Mouse (Mus musculus) stomach, embryonic 16.5 days (tissue): ENCODE results near the gene Shc3. TPM values are rescaled to one million over a fixed set of nuclear protein-coding genes. Genes with fewer than 3 reads are reported as not detected.

Source experiments
- ATAC-seq: fragments of 200-750 bp; cut with Nextera tagmentation; 2 replicates; pipeline ENCODE4 v1.8.0; 2017; ENCODE audit warnings: moderate number of reproducible peaks, moderate TSS enrichment; ENCODE audit not compliant: insufficient read depth, low FRiP score
- H3K27ac ChIP-seq: fragments of 300-500 bp; sonication (generic); 2 replicates; pipeline ENCODE4 v1.5.1; 2014; ENCODE audit warnings: low read length
- H3K27me3 ChIP-seq: fragments of 300-500 bp; sonication (generic); 2 replicates; pipeline ENCODE4 v1.6.1; 2014; ENCODE audit warnings: low read length, control low read depth, mixed read lengths; ENCODE audit not compliant: control insufficient read depth, insufficient read depth
- H3K36me3 ChIP-seq: fragments of 300-500 bp; sonication (generic); 2 replicates; pipeline ENCODE4 v1.6.1; 2014; ENCODE audit warnings: low read length; ENCODE audit not compliant: control insufficient read depth, insufficient read depth
- H3K4me1 ChIP-seq: fragments of 300-500 bp; sonication (generic); 2 replicates; pipeline ENCODE4 v1.6.1; 2014; ENCODE audit warnings: low read length, control low read depth, mixed read lengths; ENCODE audit not compliant: control insufficient read depth, insufficient read depth
- H3K4me2 ChIP-seq: fragments of 300-500 bp; sonication (generic); 2 replicates; pipeline ENCODE4 v1.6.1; 2014; ENCODE audit warnings: low read depth, low read length, mixed read lengths
- H3K4me3 ChIP-seq: fragments of 300-500 bp; sonication (generic); replicated peaks from 2 replicates; pipeline ENCODE4 v1.5.1; 2014; ENCODE audit warnings: mild to moderate bottlenecking, low read length
- H3K9ac ChIP-seq: fragments of 300-500 bp; sonication (generic); 2 replicates; pipeline ENCODE4 v1.6.1; 2014; ENCODE audit warnings: low read length
- H3K9me3 ChIP-seq: fragments of 300-500 bp; sonication (generic); replicated peaks from 2 replicates; pipeline ENCODE4 v1.6.1; 2016; ENCODE audit warnings: low read length, control low read depth; ENCODE audit not compliant: control insufficient read depth
- WGBS: fragments of 180-500 bp; shearing (Covaris S2); extraction: QIAGEN DNeasy Blood & Tissue Kit; methylation state at CpG from one replicate; pipeline ENCODE4 v1.1.7; 2014; 5-methylcytosine and 5-hydroxymethylcytosine counted together
- polyA plus RNA-seq: library from polyadenylated mRNA; unstranded; fragments of >200 nt; fragmentation: Nextera tagmentation; extraction: Ambion mirVana; gene quantifications from 2 replicates; pipeline ENCODE4 v1.2.1, GENCODE M21; 2015

Shc3 gene
- polyA plus RNA-seq, 1 experiment from 2014 or later, result 0.14 TPM

DNA sequence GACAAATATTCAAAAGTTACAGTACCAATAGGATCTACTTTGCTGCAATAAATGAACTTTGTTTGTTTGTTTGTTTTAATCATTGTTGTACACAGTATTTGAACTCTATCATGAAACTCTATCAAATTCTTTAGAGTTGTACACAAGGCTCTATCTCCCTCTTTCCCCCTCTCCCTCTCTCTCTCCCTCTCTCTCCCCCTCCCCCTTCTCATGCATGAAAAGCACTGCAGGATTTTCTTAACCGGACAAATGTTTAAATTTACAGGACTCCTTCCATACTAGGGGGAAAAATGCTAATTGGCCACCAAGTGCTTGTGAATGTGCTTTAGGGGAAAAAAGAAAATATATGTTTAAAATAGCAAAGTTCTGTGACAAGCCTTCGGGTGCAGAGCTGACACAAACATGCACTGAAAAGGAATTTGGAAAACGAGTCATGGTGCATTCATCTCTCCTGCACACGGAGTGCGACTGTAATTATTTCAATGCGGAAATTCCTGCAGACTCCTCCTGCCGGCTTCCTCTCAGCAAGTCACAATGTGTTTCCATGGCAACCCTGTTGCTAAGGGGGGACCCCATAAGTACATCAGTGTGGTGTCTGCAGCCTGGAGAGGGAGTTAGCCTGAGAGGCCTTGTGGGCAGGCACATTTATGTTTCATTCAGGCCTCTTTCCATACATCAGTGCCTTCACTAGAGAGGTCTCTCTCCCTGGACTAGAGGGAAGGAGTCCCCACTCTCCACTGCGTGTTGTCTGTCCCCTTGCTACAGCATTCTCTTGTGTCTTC is 11.2 kb upstream of the Shc3 start:
- Histone ChIP-seq H3K4me1 (peaks cover 5% of the 10 kb centered on the region), H3K27ac (0 out of 2 replicates have a peak overlapping the region, but pooled peaks have one; percentile 31), H3K36me3 (no peaks in the 10 kb centered on the region), H3K27me3 (no peaks in the 10 kb centered on the region), H3K9me3 (0 out of 2 replicates have a peak, but pooled peaks cover under 1% of the 10 kb centered on the region), H3K9ac (no peak overlapping the region), H3K4me2 (no peak overlapping the region), H3K4me3 (no peak overlapping the region)
- 15% methylated on average over 8 of the region's 8 CpGs for WGBS
- ATAC-seq, result no peak; the same call in 1 of the 2 replicates

DNA sequence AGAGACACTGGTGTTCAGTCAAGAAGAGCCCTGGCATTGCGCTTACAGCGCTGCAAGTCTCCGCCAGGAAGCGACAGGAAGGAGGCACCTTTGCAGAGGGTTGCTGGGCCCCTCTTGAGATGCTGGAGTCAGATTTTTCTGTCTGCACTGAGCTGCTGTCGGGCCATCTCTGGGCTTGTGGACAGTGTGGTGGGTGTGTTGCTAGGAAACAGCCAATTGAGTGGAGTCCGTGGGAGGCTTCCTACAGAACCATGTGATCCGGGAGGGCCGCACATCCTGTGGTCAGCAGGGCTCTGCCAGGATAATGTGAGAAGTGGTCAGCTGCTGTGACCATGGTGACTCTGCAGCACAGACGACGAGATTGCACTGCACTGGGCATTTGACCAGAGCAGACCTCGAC is 4.6 kb upstream of the Shc3 start:
- Histone ChIP-seq H3K27me3 (peaks cover 14% of the 10 kb centered on the region), H3K4me3 (no peak overlapping the region), H3K4me2 (no peak overlapping the region), H3K36me3 (no peaks in the 10 kb centered on the region), H3K9me3 (no peaks in the 10 kb centered on the region), H3K9ac (no peak overlapping the region), H3K4me1 (peaks cover 5% of the 10 kb centered on the region), H3K27ac (no peak overlapping the region)
- ATAC-seq, result 0 out of 2 replicates have a peak, but pooled peaks have one; percentile 28
- WGBS, result 32% methylated on average over 11 of the region's 11 CpGs

DNA sequence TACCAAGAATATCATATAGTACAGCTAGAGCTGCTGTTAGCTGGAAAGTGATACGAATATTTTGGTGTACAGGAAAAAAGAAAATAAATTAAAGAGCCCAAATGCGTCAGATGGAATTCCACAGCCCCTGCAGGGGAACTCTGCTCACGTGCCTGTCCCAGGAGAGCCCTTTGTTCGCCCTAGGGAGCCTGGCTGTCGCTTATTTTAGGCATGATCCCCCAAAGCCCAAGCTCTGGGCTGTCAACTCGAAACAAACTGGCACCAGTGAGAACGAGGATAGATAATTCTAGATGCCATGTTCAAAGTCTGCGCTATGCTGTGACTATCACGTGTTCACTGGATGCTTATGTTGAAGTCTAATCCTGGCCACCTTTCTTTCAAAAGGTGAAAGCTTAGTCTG is 892 bp upstream of the Shc3 start:
- Histone ChIP-seq H3K4me1 (peaks cover 23% of the 10 kb centered on the region), H3K4me3 (no peak overlapping the region), H3K36me3 (no peaks in the 10 kb centered on the region), H3K27me3 (peaks cover 46% of the 10 kb centered on the region), H3K9me3 (no peaks in the 10 kb centered on the region), H3K4me2 (no peak overlapping the region), H3K9ac (no peak overlapping the region), H3K27ac (no peak overlapping the region)
- ATAC-seq, result no peak
- WGBS, result 8% methylated on average over 9 of the region's 9 CpGs

DNA sequence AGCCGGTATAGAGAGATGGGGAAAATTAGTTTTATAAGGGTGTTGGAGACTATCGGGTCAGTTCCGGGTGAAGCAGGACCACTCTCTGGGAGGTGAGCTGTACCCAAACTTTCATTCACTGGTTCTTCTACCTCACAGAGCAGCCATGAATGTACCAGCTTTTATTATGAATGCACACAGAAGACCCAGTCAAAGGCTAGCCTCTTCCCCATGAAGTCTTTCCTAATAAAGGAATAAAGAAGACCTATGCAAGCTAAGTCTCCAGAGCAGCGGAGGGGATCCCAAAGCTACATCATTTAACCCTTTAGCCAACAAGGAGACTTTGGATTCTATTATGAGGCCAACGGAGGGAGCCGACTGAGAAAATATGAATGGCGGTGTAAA is 458 bp upstream of the Shc3 start:
- Histone ChIP-seq H3K9ac (no peak overlapping the region), H3K4me2 (peak overlapping the region; percentile 85), H3K36me3 (no peaks in the 10 kb centered on the region), H3K9me3 (no peaks in the 10 kb centered on the region), H3K27me3 (peaks cover 49% of the 10 kb centered on the region), H3K27ac (no peak overlapping the region), H3K4me3 (peak overlapping the region; percentile 43), H3K4me1 (peaks cover 23% of the 10 kb centered on the region)
- 3% methylated on average over 7 of the region's 7 CpGs for WGBS
- no peak for ATAC-seq

DNA sequence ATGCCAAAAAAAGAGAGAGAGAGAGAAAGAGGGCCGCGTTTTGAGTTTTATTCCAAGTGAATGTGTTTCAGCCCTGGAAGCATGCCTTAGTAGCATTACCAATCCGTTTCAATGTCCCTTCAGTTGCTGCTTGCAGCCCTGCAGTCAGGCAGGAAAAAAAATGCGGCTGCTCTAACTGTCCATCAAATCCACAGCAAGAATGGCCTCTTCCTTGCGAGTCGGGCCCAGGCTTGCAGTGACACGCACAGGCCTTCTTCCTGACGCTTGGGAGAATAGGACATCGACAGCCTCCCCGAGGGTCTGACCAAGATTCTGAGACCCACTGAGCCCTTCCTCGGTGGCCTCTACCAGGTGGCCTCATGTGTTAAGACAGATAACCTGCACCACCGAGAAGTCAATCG is 718 bp downstream of the Shc3 start:
- 11% methylated on average over 13 of the region's 13 CpGs for WGBS
- Histone ChIP-seq H3K4me2 (peak overlapping the region; percentile 85), H3K9me3 (no peaks in the 10 kb centered on the region), H3K9ac (peak overlapping the region; percentile 62), H3K27me3 (peaks cover 55% of the 10 kb centered on the region), H3K27ac (no peak overlapping the region), H3K4me1 (peaks cover 23% of the 10 kb centered on the region), H3K36me3 (no peaks in the 10 kb centered on the region), H3K4me3 (peak overlapping the region; percentile 43)
- no peak for ATAC-seq

DNA sequence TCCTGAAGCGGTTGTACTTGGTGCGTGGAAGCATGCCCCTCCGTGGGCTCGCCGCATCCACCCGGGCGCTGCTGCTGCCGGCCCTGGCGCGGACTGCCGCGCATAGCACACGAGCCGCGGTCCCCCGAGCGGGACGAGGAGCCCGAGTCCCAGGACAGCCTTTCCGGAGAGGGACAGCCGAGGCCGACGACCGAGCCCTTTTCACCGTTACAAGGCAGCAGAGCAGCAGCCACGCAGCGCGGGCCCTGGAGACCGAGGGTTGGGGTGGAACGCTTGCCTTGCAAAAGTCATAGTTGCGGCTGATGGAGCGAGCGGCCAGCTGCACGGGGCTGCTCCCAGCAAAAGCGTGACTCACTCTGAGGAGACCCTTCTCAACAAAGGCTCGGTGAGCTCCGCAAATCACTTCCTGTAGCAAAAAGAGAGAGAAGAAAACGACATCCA is 1.8 kb downstream of the Shc3 start:
- Histone ChIP-seq H3K4me2 (peak overlapping the region; percentile 86), H3K4me3 (peak overlapping the region; percentile 51), H3K36me3 (no peaks in the 10 kb centered on the region), H3K9ac (peak overlapping the region; percentile 66), H3K4me1 (peaks cover 23% of the 10 kb centered on the region), H3K27me3 (peaks cover 57% of the 10 kb centered on the region), H3K27ac (no peak overlapping the region), H3K9me3 (no peaks in the 10 kb centered on the region)
- ATAC-seq, result no peak
- under 1% methylated on average over 38 of the region's 38 CpGs for WGBS

DNA sequence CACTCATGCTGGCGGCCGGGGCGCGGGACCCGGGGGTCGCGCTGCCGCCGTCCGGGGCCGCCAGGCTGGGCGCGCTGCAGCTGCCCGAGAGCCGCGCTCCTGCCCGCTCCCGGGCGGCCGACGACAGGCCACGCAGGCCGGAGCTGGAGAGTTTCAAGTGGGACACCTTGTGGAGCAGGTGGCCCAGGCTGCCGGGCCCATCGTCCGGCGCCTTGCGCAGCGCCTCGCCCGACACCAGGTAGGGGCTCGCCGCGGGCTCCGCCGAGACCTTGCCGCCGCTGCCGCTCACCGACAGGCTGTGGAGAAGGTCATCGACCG is 2.2 kb downstream of the Shc3 start:
- peak overlapping the region; percentile 51 for H3K4me3 ChIP-seq
- no peaks in the 10 kb centered on the region for H3K36me3 ChIP-seq
- 1% methylated on average over 42 of the region's 42 CpGs for WGBS
- H3K9ac ChIP-seq, result peak overlapping the region; percentile 66
- no peak overlapping the region for H3K27ac ChIP-seq
- no peaks in the 10 kb centered on the region for H3K9me3 ChIP-seq
- peaks cover 23% of the 10 kb centered on the region for H3K4me1 ChIP-seq
- peaks cover 57% of the 10 kb centered on the region for H3K27me3 ChIP-seq
- ATAC-seq, result no peak
- peak overlapping the region; percentile 86 for H3K4me2 ChIP-seq

DNA sequence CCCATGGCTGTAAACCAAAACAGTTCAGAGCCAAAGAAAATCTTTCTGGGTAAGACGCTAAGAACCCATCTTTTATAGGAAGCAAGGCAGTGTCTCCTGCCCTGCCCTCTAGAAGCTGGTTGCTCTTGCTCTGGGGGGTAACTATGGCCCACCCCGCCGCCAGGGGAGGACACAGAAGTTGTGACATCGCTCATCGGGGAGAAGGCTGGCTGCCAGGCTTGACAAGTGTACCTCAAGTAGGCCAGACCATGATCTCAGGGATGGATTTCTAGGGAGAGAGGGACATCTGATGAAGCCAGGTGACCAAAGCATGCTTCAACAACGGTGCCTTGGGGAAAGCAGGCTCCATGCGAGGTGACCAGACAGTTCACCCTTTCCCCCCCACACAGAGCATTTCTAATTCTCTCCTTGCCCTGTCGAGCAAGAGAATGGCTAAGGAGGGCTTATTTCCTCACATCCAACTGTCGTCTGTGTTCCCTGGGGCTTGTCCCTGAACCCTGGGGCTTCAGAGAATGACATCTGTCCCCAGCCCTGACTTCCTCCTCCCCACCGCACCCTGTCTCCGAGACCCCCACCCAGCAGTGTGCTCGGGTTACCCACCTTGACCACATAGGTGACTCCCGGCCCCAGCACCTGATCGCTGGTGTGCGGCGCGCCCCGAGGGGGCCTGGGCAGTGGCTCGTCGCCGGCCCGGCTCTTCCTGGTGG is 2.7 kb downstream of the Shc3 start:
- Histone ChIP-seq H3K36me3 (no peaks in the 10 kb centered on the region), H3K4me3 (peak overlapping the region; percentile 51), H3K27ac (no peak overlapping the region), H3K9me3 (no peaks in the 10 kb centered on the region), H3K9ac (peak overlapping the region; percentile 66; the same call in 1 of the 2 replicates), H3K4me2 (peak overlapping the region; percentile 86), H3K4me1 (peaks cover 23% of the 10 kb centered on the region), H3K27me3 (peaks cover 57% of the 10 kb centered on the region)
- 11% methylated on average over 22 of the region's 22 CpGs for WGBS
- ATAC-seq, result no peak

DNA sequence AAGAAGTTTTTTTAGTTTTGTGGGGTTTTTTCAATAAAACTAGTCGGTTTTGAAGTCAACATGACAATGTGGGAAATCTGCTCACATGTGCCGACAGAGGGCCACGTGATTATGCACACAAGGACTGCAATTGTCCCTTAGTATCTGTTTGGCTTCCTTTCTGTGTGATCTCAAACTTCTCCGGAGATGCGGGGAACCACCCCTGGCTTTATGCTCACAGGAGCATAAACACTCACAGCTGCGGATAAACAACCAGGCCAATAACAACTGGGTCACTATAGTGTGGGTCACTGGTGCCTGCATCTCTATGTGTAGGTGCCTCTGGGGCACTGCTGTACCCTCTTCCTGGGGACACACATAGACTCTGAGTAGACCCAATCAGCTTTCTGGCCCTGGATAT is 4.5 kb downstream of the Shc3 start:
- H3K27ac ChIP-seq, result no peak overlapping the region
- WGBS, result 67% methylated on average over 6 of the region's 6 CpGs
- peaks cover 47% of the 10 kb centered on the region for H3K27me3 ChIP-seq
- H3K9me3 ChIP-seq, result no peaks in the 10 kb centered on the region
- H3K4me1 ChIP-seq, result peaks cover 21% of the 10 kb centered on the region
- no peak overlapping the region for H3K4me2 ChIP-seq
- H3K36me3 ChIP-seq, result no peaks in the 10 kb centered on the region
- H3K4me3 ChIP-seq, result no peak overlapping the region
- no peak for ATAC-seq
- no peak overlapping the region for H3K9ac ChIP-seq
